Mouse (Mus musculus): Measurements from ENCODE around the gene Med11.

GRCm38 (mm10) chr11:70409594-70410296, 42.0 kb upstream of the Med11 start, which contains the start of gene Pelp1:
- TF ChIP-seq GATA1 (IDR thresholded peaks at IDR 0.05; ENCODE audit: borderline replicate concordance, low read length), result no peak
- TF ChIP-seq TAL1 (conservative IDR thresholded peaks at IDR 0.05; ENCODE audit: low read depth, low read length), result no peak
- TF ChIP-seq CTCF (IDR thresholded peaks at IDR 0.05; ENCODE audit: low read depth, low read length), result no peak
- TF ChIP-seq GATA2 (IDR thresholded peaks at IDR 0.05; ENCODE audit: borderline replicate concordance, low read depth, low read length), result no peak
- TF ChIP-seq POLR2AphosphoS5 (IDR thresholded peaks at IDR 0.05; ENCODE audit: insufficient replicate concordance, low read depth, low read length), result no peak
